10 mouse cellular contexts compared by ENCODE assay signal in genomic region chr9:70143326-70143725, GRCm38 (mm10).
"Had no signal": no experiment of that assay in that cellular context is flagged by ENCODE, and none has a peak within 500 bp of the region (broad histone marks: within the 10 kb centered on the region; RNA-seq: fewer than 3 reads in every experiment).

No protein-coding gene starts in this region.

- H3K9me3 ChIP-seq: liver, embryonic 13.5 days had no signal

- H3K4me2 ChIP-seq: liver, embryonic 13.5 days; midbrain, embryonic 11.5 days had no signal

- H3K9ac ChIP-seq: liver, embryonic 13.5 days had no signal

- H3K27ac ChIP-seq: layer of hippocampus, adult 2 months; liver, embryonic 13.5 days had no signal

- H3K4me3 ChIP-seq: layer of hippocampus, adult 2 months; liver, embryonic 13.5 days had no signal

- ATAC-seq: intestine, postnatal 0 days had no signal

- H3K36me3 ChIP-seq: liver, embryonic 13.5 days had no signal

- DNase-seq: layer of hippocampus, adult 9-11 months; liver, embryonic 13.5 days; lung, adult 2 months; lung, postnatal 14 days; lung, postnatal 4 days; midbrain, embryonic 14.5 days; thymus, postnatal 25 days had no signal
